Mouse (Mus musculus) natural killer cell, adult 2 months (primary cell): ENCODE measurements around the gene Mrpl21.
A peak's percentile ranks its signal among the peaks of the same experiment; 100 is the strongest.

Source experiments
- DNase-seq, 2 experiments: peaks; one replicate each; pipeline ENCODE4 v3.0.0; 2022; ENCODE audit warnings: low spot score in 2 of 2

Gene Mrpl21

DNA sequence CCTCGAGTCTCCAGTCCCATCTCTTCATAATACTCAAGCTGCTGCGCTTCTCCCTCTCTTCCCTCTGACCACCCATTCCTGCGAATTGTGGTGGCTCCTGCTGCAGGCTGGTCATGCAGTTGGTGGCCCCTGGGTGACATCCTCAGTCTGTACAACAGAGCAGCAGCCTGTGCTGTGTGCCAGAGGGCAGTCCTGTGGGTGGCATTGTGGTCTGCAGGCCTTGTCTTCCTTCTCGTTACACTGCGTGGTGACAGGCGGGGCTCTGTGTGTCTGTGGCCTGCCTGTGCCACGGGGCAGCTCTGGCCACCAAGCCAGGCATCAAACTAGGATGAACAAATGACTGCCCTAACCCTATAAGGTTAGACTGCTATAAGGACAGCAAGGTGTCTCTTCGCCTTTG, 56.5 kb downstream of the Mrpl21 start:
- peak in 1 of 2 experiments; percentile 19 for DNase-seq

DNA sequence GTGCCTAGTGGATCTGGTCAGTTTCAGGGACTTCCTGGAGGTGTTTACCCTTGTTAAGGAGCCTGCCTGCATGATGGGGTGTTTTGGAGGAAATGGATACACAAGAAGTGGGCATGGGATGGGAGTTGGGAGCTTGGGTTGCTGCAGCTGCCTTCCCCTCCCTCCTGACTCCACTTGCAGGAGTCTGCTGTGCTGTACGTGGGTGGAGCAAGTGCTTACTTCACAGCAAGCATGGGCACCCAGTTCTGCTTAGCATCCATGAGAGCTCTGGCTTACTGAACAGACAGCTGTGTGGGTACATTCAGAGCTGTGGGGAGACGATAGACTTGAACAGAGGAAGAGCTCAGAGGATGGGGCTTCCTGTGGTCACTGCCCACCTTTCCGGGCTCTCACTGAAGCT, 58.3 kb downstream of the Mrpl21 start:
- no peak for DNase-seq
